In genomic region chr6:50808811-50809668, GRCm38 (mm10) we compare ENCODE assay signal across 8 mouse cellular contexts.
A peak's percentile ranks its signal among the peaks of the same experiment; 100 is the strongest.
DNase-seq lines count a peak whose midpoint lies in the region; ATAC-seq and TF ChIP-seq lines count a peak whose summit lies in the region.

No protein-coding gene starts in this region.

- H3K36me3 ChIP-seq in forebrain, embryonic 10.5 days (replicated peaks) = no peaks in the 10 kb centered on the region
- H3K36me3 ChIP-seq in forebrain, embryonic 13.5 days (ENCODE audit: poor library complexity, severe bottlenecking) = no peaks in the 10 kb centered on the region
- no peaks in the 10 kb centered on the region for H3K36me3 ChIP-seq in midbrain, embryonic 11.5 days (ENCODE audit: control insufficient read depth, insufficient read depth, low read length)
- no peaks in the 10 kb centered on the region for H3K36me3 ChIP-seq in midbrain, postnatal 0 days (ENCODE audit: insufficient read depth, low read length)
- H3K36me3 ChIP-seq in kidney, postnatal 0 days (ENCODE audit: insufficient read depth, low read length) = no peaks in the 10 kb centered on the region
- no peaks in the 10 kb centered on the region for H3K36me3 ChIP-seq in stomach, embryonic 16.5 days (ENCODE audit: control insufficient read depth, insufficient read depth, low read length)

- ATAC-seq in forebrain, embryonic 13.5 days = no peak
- ATAC-seq in midbrain, embryonic 11.5 days (ENCODE audit: low FRiP score) = peak; percentile 59
- no peak for ATAC-seq in midbrain, postnatal 0 days (ENCODE audit: low FRiP score)
- ATAC-seq in kidney, postnatal 0 days (replicated peaks; ENCODE audit: low FRiP score, low read depth) = 0 out of 2 replicates have a peak, but pooled peaks have one; percentile 41
- ATAC-seq in stomach, embryonic 16.5 days (ENCODE audit: insufficient read depth, low FRiP score) = no peak

- H3K27me3 ChIP-seq in forebrain, embryonic 10.5 days (ENCODE audit: poor library complexity, severe bottlenecking) = peaks cover 52% of the 10 kb centered on the region
- H3K27me3 ChIP-seq in forebrain, embryonic 13.5 days = peaks cover 34% of the 10 kb centered on the region
- H3K27me3 ChIP-seq in midbrain, embryonic 11.5 days (ENCODE audit: control insufficient read depth, insufficient read depth, low read length) = no peaks in the 10 kb centered on the region
- H3K27me3 ChIP-seq in midbrain, postnatal 0 days (ENCODE audit: insufficient read depth, low read length) = no peaks in the 10 kb centered on the region
- no peaks in the 10 kb centered on the region for H3K27me3 ChIP-seq in kidney, postnatal 0 days (ENCODE audit: insufficient read depth, low read length)
- H3K27me3 ChIP-seq in stomach, embryonic 16.5 days (ENCODE audit: control insufficient read depth, insufficient read depth, low read length) = no peaks in the 10 kb centered on the region

- WGBS in forebrain, embryonic 10.5 days = 71% methylated on average over 24 of the region's 24 CpGs
- 69% methylated on average over 24 of the region's 24 CpGs for WGBS in forebrain, embryonic 13.5 days
- 42% methylated on average over 24 of the region's 24 CpGs for WGBS in midbrain, embryonic 11.5 days
- 39% methylated on average over 24 of the region's 24 CpGs for WGBS in midbrain, postnatal 0 days
- 10% methylated on average over 24 of the region's 24 CpGs for WGBS in kidney, postnatal 0 days
- 21% methylated on average over 24 of the region's 24 CpGs for WGBS in stomach, embryonic 16.5 days

- no peak overlapping the region for H3K9ac ChIP-seq in forebrain, embryonic 13.5 days
- H3K9ac ChIP-seq in midbrain, embryonic 11.5 days (ENCODE audit: low read length) = peak overlapping the region; percentile 18; the same call in 1 of the 2 replicates
- no peak overlapping the region for H3K9ac ChIP-seq in midbrain, postnatal 0 days (replicated peaks; ENCODE audit: low read length, poor library complexity, severe bottlenecking)
- no peak overlapping the region for H3K9ac ChIP-seq in kidney, postnatal 0 days (ENCODE audit: low read depth, low read length)
- peak overlapping the region; percentile 43 for H3K9ac ChIP-seq in stomach, embryonic 16.5 days (ENCODE audit: low read length)

- no peak for DNase-seq in forebrain, embryonic 10.5 days (ENCODE audit: extremely low spot score, low spot score)
- DNase-seq in midbrain, embryonic 11.5 days (ENCODE audit: low spot score, missing footprints) = peak; percentile 87
- DNase-seq in midbrain, postnatal 0 days (ENCODE audit: low spot score) = no peak
- peak; percentile 90 for DNase-seq in kidney, postnatal 0 days (ENCODE audit: low spot score)
- DNase-seq in right cerebral cortex, adult 2 months (ENCODE audit: low spot score in 2 of 2) = no peak
- no peak for DNase-seq in adrenal gland, adult 8-10 months

- no peaks in the 10 kb centered on the region for H3K9me3 ChIP-seq in forebrain, embryonic 10.5 days
- H3K9me3 ChIP-seq in forebrain, embryonic 13.5 days (replicated peaks) = no peaks in the 10 kb centered on the region
- no peaks in the 10 kb centered on the region for H3K9me3 ChIP-seq in midbrain, embryonic 11.5 days (ENCODE audit: control insufficient read depth, low read length)
- H3K9me3 ChIP-seq in midbrain, postnatal 0 days (ENCODE audit: low read length) = no peaks in the 10 kb centered on the region
- H3K9me3 ChIP-seq in kidney, postnatal 0 days (replicated peaks; ENCODE audit: low read length) = no peaks in the 10 kb centered on the region
- no peaks in the 10 kb centered on the region for H3K9me3 ChIP-seq in stomach, embryonic 16.5 days (replicated peaks; ENCODE audit: control insufficient read depth, low read length)

- H3K27ac ChIP-seq in forebrain, embryonic 10.5 days = peak overlapping the region; percentile 4; the same call in 1 of the 2 replicates
- no peak overlapping the region for H3K27ac ChIP-seq in forebrain, embryonic 13.5 days
- peak overlapping the region; percentile 45 for H3K27ac ChIP-seq in midbrain, embryonic 11.5 days (ENCODE audit: low read depth, low read length)
- no peak overlapping the region for H3K27ac ChIP-seq in midbrain, postnatal 0 days (ENCODE audit: low read depth, low read length)
- H3K27ac ChIP-seq in kidney, postnatal 0 days = peak overlapping the region; percentile 54
- peak overlapping the region; percentile 43 for H3K27ac ChIP-seq in stomach, embryonic 16.5 days (ENCODE audit: low read length)

- H3K4me2 ChIP-seq in forebrain, embryonic 13.5 days = no peak overlapping the region
- no peak overlapping the region for H3K4me2 ChIP-seq in midbrain, embryonic 11.5 days
- H3K4me2 ChIP-seq in midbrain, postnatal 0 days (ENCODE audit: low read depth, low read length, poor library complexity, severe bottlenecking) = no peak overlapping the region
- H3K4me2 ChIP-seq in kidney, postnatal 0 days (ENCODE audit: low read length) = peak overlapping the region; percentile 39
- H3K4me2 ChIP-seq in stomach, embryonic 16.5 days (ENCODE audit: low read depth, low read length) = peak overlapping the region; percentile 36

- no peak overlapping the region for H3K4me3 ChIP-seq in forebrain, embryonic 10.5 days
- no peak overlapping the region for H3K4me3 ChIP-seq in forebrain, embryonic 13.5 days
- H3K4me3 ChIP-seq in midbrain, embryonic 11.5 days (ENCODE audit: low read depth, low read length) = no peak overlapping the region
- H3K4me3 ChIP-seq in midbrain, postnatal 0 days (ENCODE audit: low read depth, low read length) = no peak overlapping the region
- H3K4me3 ChIP-seq in kidney, postnatal 0 days (replicated peaks; ENCODE audit: low read depth, low read length) = no peak overlapping the region
- H3K4me3 ChIP-seq in stomach, embryonic 16.5 days (replicated peaks; ENCODE audit: low read length) = no peak overlapping the region

- no peak for TF ChIP-seq CTCF in midbrain, postnatal 0 days (IDR thresholded peaks at IDR 0.05)
- no peak for TF ChIP-seq CTCF in kidney, postnatal 0 days (IDR thresholded peaks at IDR 0.05; ENCODE audit: low read depth)

- H3K4me1 ChIP-seq in forebrain, embryonic 10.5 days = peaks cover 38% of the 10 kb centered on the region
- H3K4me1 ChIP-seq in forebrain, embryonic 13.5 days = peaks cover 25% of the 10 kb centered on the region
- H3K4me1 ChIP-seq in midbrain, embryonic 11.5 days (ENCODE audit: control insufficient read depth, insufficient read depth, low read length) = peaks cover 16% of the 10 kb centered on the region
- no peaks in the 10 kb centered on the region; the same call in 1 of the 2 replicates for H3K4me1 ChIP-seq in midbrain, postnatal 0 days (ENCODE audit: insufficient read depth, low read length)
- H3K4me1 ChIP-seq in kidney, postnatal 0 days (replicated peaks; ENCODE audit: insufficient read depth, low read length) = peaks cover 10% of the 10 kb centered on the region; the same call in 1 of the 2 replicates
- peaks cover 14% of the 10 kb centered on the region for H3K4me1 ChIP-seq in stomach, embryonic 16.5 days (ENCODE audit: control insufficient read depth, insufficient read depth, low read length)

Comparison
In these comparisons a context has a peak if more than half of its experiments do, and no peak if none do; other contexts are left out.
1. DNase-seq: peak in midbrain, embryonic 11.5 days (single experiment) and kidney, postnatal 0 days (single experiment); none in forebrain, embryonic 10.5 days (single experiment), midbrain, postnatal 0 days (single experiment), right cerebral cortex, adult 2 months (0 of 2) and adrenal gland, adult 8-10 months (single experiment).
2. H3K27ac ChIP-seq: peak in forebrain, embryonic 10.5 days (single experiment), midbrain, embryonic 11.5 days (single experiment), kidney, postnatal 0 days (single experiment) and stomach, embryonic 16.5 days (single experiment); none in forebrain, embryonic 13.5 days (single experiment) and midbrain, postnatal 0 days (single experiment).
3. ATAC-seq: peak in midbrain, embryonic 11.5 days (single experiment) and kidney, postnatal 0 days (single experiment); none in forebrain, embryonic 13.5 days (single experiment), midbrain, postnatal 0 days (single experiment) and stomach, embryonic 16.5 days (single experiment).
4. H3K9ac ChIP-seq: peak in midbrain, embryonic 11.5 days (single experiment) and stomach, embryonic 16.5 days (single experiment); none in forebrain, embryonic 13.5 days (single experiment), midbrain, postnatal 0 days (single experiment) and kidney, postnatal 0 days (single experiment).
5. H3K4me2 ChIP-seq: peak in kidney, postnatal 0 days (single experiment) and stomach, embryonic 16.5 days (single experiment); none in forebrain, embryonic 13.5 days (single experiment), midbrain, embryonic 11.5 days (single experiment) and midbrain, postnatal 0 days (single experiment).